Mouse (Mus musculus): Measurements from ENCODE around the gene Kcnj14. TPM values are rescaled to one million over a fixed set of nuclear protein-coding genes. Genes with fewer than 3 reads are reported as not detected.
A peak's percentile ranks its signal among the peaks of the same experiment; 100 is the strongest.

Kcnj14 gene
- total RNA-seq, 2 experiments from 2014 or later = 0.36 to 0.45 TPM

GRCm38 (mm10) chr7:45797661-45798510, 26.7 kb downstream of the Kcnj14 start:
- DNase-seq = no peak

DNA sequence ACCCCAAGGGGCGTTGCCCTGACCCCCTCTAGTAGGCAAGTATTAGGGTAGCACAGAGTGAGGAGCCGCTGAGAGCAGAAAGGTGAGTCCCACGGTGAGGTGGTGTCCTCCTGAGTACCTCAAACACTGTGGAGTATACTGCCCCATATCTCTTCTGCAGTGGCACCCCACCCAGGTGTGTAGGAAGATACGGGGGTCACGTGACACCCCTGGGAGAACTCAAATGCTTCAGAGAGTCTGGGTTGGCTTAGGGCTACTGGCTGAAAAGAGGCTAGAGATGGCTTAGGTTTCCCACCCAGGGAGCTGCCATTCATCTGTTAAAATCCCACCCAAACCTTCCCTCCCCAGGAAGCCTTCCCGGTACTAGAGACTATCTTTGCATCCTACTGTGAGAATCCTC, 27.6 kb downstream of the Kcnj14 start:
- no peak for DNase-seq

DNA sequence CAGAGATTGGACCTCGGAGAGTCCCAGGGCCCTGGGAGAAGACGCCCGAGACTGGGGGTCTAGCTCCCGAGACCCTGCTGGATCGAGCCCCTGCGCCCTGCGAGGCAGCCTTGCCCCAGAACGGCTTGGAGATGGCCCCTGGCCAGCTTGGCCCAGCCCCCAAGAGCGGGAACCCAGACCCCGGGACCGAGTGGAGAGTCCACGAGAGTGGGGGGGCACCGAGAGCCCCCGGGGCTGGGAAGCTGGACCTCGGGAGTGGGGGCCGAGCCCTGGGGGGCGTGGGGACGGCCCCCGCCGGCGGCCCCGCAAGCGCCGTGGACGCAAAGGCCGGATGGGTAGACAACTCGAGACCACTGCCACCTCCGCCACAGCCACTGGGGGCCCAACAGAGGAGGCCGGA, 29.6 kb downstream of the Kcnj14 start:
- DNase-seq = no peak

- no peak for DNase-seq
Observed at GRCm38 (mm10) chr7:45793969-45794585, 30.5 kb downstream of the Kcnj14 start.

GRCm38 (mm10) chr7:45793240-45793639, 31.3 kb downstream of the Kcnj14 start:
- DNase-seq = no peak

DNA sequence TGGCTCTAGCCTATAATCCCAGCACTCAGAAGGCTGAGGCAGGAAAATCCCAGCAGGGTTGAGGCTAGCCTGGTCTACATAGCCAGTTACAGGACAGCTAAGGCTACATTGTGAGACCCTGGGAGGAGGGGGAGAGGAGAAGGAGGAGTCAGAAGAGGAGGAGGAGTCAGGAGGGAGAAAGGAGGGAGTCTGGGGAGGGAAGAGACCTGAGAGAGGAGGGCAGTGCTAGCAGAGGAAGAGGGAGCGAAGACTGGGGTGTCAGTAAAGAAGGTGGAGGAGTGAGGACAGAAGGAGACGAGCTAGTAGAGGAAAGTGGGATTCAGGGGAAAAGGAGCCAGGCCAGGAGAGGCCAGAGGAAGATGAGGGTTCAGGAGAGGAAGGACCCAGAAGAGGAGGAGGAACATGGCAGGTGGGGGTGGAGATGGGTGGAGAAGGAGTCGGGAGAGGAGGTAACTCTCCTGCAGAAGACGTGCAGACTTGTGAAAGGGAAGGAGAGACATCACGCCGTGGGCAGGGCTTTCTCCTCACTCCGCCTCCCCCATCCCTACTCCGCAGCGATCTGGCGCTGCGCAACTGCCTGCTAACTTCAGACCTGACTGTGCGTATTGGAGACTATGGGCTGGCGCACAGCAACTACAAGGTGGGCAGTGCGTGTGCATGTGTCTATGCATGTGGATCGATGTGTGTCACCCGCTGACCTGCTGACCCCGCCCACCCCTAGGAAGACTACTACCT, 32.7 kb downstream of the Kcnj14 start:
- no peak for DNase-seq

DNA sequence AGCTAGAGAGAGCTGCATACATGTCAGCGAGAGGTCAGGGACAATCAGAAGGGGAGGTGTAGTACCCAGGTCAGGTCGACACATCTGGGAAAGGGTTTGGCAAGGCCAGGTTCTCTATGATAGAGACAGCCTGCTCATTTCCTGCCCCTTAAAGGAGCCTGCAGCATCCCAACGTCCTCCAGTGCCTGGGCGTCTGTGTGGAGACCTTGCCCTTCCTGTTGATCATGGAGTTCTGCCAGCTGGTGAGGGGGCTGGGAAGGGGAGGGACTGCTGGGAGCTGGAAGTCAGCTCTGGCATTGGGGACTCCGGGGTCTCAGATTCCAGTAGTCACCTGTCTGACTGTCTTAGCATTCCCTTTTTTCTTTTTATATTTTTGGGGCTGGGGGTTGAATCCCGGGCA, 33.9 kb downstream of the Kcnj14 start:
- no peak for DNase-seq

GRCm38 (mm10) chr7:45787642-45788041, 36.9 kb downstream of the Kcnj14 start:
- DNase-seq = no peak

- DNase-seq = no peak
Observed at GRCm38 (mm10) chr7:45786661-45787413, 37.7 kb downstream of the Kcnj14 start.

- DNase-seq = no peak
Observed at GRCm38 (mm10) chr7:45786136-45786578, 38.4 kb downstream of the Kcnj14 start.

DNA sequence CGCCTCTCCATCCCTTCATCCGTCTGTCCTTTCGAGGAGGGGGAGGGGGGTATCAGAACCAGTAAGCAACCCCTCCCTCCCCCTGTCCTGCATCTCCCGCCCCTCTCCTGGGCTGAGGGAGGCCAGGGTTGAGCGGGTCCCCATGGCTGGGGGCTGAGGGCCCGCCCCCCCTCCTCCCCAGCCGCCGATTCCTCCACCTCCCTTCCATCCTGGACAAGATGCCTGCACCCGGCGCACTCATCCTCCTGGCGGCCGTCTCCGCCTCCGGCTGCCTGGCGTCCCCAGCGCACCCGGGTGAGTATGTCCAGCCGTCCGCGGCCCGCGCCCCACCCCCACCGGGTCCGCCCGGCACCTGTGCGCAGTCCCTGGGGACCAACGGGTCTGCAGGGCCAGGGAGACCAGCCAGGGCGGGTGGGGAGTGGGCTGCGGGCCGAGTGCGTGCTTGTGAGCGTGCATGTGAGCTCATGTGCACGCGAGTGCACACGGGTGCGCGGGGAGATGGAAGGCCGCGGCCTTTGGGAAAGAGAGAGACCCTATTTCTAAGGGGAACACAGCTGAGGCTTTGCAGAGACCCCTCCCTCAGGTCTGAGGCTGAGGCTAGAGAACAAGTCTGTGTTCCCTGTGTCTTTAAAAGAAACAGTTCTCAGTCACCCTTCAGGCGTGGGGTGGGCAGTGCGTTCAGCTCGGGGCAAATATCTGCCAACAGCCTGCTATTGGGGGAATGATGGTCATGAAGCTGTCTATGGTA, 39.0 kb downstream of the Kcnj14 start:
- peak; percentile 50 for DNase-seq

DNA sequence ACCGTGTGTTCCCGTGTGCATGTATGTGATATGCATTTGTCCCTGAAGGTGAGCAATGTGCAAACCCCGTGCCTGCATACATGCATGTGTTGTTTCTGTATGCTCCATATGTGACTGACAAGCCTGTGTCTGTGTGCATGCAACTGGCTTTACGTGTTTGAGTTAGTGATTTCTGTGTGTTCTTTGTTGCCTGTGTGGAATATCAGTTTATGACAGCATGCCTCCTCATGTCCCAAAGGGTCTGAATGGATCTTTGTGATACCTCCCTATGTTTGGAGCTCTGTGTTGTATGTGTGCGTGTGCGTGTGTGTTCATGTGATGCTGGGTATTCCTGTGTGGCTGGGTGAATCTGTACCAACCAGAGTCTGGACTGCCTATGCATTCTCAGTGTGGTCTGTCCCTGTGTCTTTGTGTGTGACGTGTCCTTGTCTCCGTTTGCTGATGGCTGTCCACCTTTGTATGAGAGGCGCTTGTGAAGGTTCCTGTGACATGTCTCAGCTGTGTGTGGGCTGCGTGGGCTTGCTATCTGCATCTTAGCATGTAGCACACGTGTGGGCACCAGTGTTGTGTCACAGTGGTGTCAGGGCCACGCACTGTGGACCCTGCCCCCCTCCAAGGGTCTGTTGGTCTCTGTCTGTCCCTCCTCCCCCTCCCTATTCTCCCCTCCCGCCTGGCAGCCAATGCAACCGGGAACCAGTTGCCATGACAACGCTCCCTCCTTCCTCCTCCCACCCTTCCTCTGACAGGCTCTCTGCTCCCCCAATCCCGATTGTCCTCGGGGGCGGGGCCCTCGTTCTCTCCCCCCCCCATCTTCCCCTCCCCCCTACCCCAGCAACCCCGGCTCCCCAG, 39.8 kb downstream of the Kcnj14 start, which contains the start of gene Sult2b1:
TSS of gene Sult2b1 (minus strand) at position 146 of the 849 bp plus-strand sequence.
- peak; percentile 33 for DNase-seq

DNA sequence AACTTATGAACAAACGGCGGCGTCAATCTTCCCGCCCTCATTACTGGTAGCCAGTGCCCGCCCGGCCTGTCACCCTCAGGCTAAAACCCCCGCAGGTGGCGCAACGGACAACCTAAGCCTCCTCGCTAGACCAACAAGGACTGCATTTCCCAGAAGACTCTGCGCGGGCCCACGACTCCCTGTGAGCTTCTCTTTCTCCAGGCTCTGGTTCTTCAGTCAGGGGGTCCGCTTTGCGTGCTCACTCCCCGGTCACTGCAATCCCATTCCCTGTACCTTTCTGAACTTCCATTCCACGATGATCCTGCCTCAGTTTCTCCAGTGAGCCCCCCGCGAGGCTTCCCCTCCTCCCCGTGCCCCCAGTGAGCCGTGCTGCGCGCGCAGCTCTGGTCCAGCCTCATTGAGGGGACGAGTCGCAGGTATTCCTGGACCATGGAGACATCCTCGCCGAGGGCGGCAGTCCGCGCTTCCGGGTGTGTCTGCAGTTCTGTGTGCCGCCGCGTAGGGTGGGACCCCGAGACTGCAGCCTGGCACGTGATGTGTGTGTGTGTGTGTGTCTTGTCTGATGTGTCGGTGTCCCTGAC, 41.0 kb downstream of the Kcnj14 start, which contains the start of gene Lmtk3:
TSS of gene Lmtk3 (plus strand) at position 228 of the 581 bp plus-strand sequence.
- DNase-seq = peak; percentile 47

DNA sequence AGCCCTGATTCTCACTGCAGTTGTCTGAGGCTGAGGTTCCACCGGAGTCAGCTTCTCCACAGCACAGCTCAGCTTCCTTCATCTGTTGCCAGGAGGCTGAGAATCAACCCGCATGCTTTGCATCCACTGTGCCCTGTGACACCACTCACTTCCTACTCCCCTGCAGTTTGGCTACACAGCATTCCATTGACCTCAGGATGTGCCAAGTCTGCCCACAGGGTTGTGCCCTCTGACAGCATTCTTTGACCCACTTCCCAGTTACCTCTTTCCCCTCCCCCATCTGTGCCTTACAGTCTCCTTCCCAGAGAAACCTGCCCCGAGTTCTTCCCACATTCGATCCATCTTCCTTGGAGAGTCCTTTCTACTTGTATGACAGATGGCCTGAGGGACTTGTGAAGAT, 42.3 kb downstream of the Kcnj14 start:
- no peak for DNase-seq

DNA sequence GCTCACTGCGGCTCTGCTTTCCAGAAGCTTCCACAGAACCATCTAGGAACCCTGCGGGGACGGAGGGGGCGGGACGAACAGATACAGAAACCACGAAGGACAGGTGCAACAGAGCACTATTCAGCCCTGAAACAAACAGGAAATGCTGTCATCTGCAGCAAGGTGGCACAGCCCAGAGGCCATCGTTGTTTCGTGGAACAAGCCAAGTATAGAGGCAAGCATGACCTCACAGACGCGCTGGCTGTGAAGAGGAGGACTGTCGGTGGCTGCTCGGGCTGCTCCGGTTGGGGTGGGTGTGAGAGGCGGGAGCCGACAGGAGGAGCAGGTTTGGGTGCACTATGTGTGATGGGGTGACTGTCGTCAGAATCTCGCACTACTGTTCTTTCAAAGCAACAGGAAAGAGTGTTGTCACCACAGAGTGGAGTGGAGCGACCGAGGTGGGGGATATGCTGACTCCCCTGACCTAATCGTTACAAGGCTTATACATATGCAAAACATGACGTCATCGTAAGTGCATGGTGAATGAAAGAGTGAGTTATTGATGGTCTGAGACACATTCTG, 45.4 kb downstream of the Kcnj14 start:
- DNase-seq = no peak

- DNase-seq = no peak
Observed at GRCm38 (mm10) chr7:45775237-45775636, 49.3 kb downstream of the Kcnj14 start.

- no peak for DNase-seq
Observed at GRCm38 (mm10) chr7:45771101-45771500, 53.5 kb downstream of the Kcnj14 start.

- no peak for DNase-seq
Observed at GRCm38 (mm10) chr7:45770427-45771082, 54.0 kb downstream of the Kcnj14 start.

GRCm38 (mm10) chr7:45767500-45767899, 57.1 kb downstream of the Kcnj14 start:
- DNase-seq = no peak

Data from gastrocnemius, postnatal 10 days (tissue).